Mouse (Mus musculus) heart, embryonic 15.5 days (tissue): ENCODE data around the gene Stx4a. TPM values are rescaled to one million over a fixed set of nuclear protein-coding genes. Genes with fewer than 3 reads are reported as not detected.

Experiments
- ATAC-seq: fragments of 200-750 bp; cut with Nextera tagmentation; replicated peaks from 2 replicates; pipeline ENCODE4 v1.8.0; 2017; ENCODE audit warnings: low read depth, moderate TSS enrichment; ENCODE audit not compliant: insufficient number of reproducible peaks, insufficient read depth, low FRiP score
- H3K27ac ChIP-seq: fragments of 300-500 bp; sonication (generic); 2 replicates; pipeline ENCODE4 v1.5.1; 2015; ENCODE audit warnings: mild to moderate bottlenecking, inconsistent platforms
- H3K27me3 ChIP-seq: fragments of 300-500 bp; sonication (generic); 2 replicates; pipeline ENCODE4 v1.6.1; 2015; ENCODE audit warnings: inconsistent platforms
- H3K36me3 ChIP-seq: fragments of 300-500 bp; sonication (generic); 2 replicates; pipeline ENCODE4 v1.6.1; 2015; ENCODE audit warnings: mild to moderate bottlenecking, inconsistent platforms
- H3K4me1 ChIP-seq: fragments of 300-500 bp; sonication (generic); replicated peaks from 2 replicates; pipeline ENCODE4 v1.6.1; 2015; ENCODE audit warnings: inconsistent platforms
- H3K4me2 ChIP-seq: fragments of 300-500 bp; sonication (generic); 2 replicates; pipeline ENCODE4 v1.6.1; 2015; ENCODE audit warnings: inconsistent platforms, mild to moderate bottlenecking, moderate library complexity
- H3K4me3 ChIP-seq: fragments of 300-500 bp; sonication (generic); 2 replicates; pipeline ENCODE4 v1.5.1; 2015; ENCODE audit warnings: mild to moderate bottlenecking, inconsistent platforms
- H3K9ac ChIP-seq: fragments of 300-500 bp; sonication (generic); 2 replicates; pipeline ENCODE4 v1.6.1; 2015; ENCODE audit warnings: mild to moderate bottlenecking, inconsistent platforms
- H3K9me3 ChIP-seq: fragments of 300-500 bp; sonication (generic); replicated peaks from 2 replicates; pipeline ENCODE4 v1.6.1; 2016; ENCODE audit warnings: inconsistent platforms
- WGBS: fragments of 180-500 bp; shearing (Covaris S2); methylation state at CpG from one replicate; pipeline ENCODE4 v1.1.7; 2015; ENCODE audit warnings: mixed read lengths; 5-methylcytosine and 5-hydroxymethylcytosine counted together
- polyA plus RNA-seq: library from polyadenylated mRNA; unstranded; fragments of >200 nt; fragmentation: Nextera tagmentation; extraction: Ambion mirVana; gene quantifications from 2 replicates; pipeline ENCODE4 v1.2.1, GENCODE M21; 2015

Gene Stx4a
- polyA plus RNA-seq, 1 experiment from 2014 or later: 50.5 TPM

DNA sequence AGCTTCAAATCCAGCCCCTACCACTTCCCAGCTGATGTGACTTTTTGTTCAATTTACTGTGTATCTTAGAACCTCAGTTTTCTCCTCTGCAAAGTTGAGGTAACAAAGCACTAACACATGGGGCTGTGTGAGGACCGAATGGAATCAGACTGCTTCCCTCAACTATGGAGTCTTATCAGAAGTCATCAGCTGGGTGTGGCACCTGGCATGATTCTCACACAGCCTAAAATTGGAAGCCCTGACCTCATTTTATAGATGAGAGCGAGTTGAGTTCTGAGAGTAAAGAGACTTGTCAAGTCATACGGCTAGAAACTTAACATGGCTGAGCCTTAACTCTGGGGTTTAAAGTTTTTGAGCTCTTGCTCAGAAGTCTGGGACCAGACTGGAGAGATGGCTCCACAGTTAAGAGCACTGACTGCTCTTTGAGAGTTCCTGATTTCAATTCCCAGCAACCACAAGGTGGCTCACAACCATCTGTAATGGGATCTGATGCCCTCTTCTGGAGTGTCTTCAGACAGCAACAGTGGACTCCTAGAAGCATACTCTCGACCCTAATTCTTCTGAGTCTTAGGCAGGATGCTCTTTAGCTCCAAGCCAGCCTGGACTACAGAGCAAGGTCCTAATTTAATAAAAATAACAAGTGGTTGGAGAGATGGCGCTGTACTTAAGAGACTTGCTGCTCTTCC is 46.2 kb downstream of the Stx4a start:
- 81% methylated on average over 5 of the region's 5 CpGs for WGBS
- no peak overlapping the region for H3K4me3 ChIP-seq
- no peak for ATAC-seq

DNA sequence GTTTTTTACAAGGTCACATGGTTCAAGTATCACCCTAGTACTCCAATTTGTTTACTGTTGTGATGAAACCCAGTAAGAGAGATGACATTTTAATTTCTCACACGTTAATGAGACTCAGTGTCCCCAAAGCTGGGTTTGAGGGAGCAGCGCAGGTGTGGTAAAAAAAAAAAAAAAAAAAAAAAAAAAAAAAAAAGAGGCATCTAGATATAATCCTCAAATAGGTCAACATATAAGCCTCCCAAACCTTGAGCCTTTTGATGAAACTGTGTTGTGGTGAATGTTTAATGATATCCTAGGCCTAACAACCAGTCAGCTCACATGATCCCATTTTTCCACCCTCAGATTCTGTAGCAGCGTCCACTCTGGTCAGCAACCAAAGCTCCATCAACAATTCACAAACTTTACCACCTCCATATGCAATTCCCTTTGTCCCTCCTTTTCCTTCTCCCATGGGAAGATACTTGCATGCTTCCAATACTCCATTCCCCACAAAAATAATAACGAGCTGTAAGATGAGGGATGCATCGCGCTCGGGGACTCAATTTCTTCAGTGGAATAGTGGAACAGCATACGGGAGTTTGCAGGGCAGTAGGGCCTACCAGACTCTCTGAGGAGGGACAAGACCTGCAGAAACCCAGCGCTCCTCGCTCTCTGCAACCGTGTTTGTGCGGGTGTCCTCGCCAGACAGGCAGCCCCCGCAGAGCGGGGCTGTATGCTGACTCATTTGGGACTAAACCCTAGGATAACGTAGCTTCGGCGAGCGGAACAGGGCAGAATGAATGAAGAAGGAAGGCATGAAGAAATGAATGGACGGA is 50.9 kb downstream of the Stx4a start:
- Histone ChIP-seq H3K4me3 (peak overlapping the region; percentile 88), H3K27ac (peak overlapping the region; percentile 99), H3K9ac (peak overlapping the region; percentile 96), H3K27me3 (no peaks in the 10 kb centered on the region), H3K36me3 (peaks cover 19% of the 10 kb centered on the region), H3K4me1 (peaks cover 25% of the 10 kb centered on the region), H3K9me3 (no peaks in the 10 kb centered on the region), H3K4me2 (peak overlapping the region; percentile 86)
- ATAC-seq: no peak; the same call in 1 of the 2 replicates
- WGBS: 3% methylated on average over 20 of the region's 20 CpGs

More for the DNA sequence above, 46.2 kb downstream of the Stx4a start:
- Histone ChIP-seq H3K4me1 (peaks cover 25% of the 10 kb centered on the region), H3K4me2 (no peak overlapping the region), H3K27me3 (no peaks in the 10 kb centered on the region), H3K27ac (no peak overlapping the region), H3K9ac (no peak overlapping the region), H3K9me3 (no peaks in the 10 kb centered on the region), H3K36me3 (peaks cover 24% of the 10 kb centered on the region)

DNA sequence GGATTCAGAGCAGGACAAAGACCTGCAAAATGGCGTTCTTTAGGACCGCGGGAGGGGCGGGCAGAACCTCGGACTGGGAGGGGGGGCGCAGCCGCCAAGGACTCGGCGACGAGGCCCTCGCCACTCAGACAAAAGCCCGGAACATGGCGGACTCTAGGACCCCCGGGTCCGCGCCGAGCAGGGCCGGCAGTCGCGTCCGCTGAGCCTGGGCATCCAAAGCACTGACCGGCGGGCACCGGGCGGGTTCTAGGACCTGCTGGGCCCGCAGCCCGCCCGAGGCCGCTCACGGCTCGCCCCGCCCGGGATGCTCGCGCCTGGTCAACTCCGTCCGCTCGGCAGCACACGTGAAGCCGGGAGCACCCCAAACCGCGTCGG is 51.5 kb downstream of the Stx4a start:
- peak overlapping the region; percentile 86 for H3K4me2 ChIP-seq
- no peaks in the 10 kb centered on the region for H3K9me3 ChIP-seq
- WGBS: under 1% methylated on average over 43 of the region's 43 CpGs
- peak overlapping the region; percentile 96 for H3K9ac ChIP-seq
- no peaks in the 10 kb centered on the region for H3K27me3 ChIP-seq
- peaks cover 25% of the 10 kb centered on the region for H3K36me3 ChIP-seq
- peak; percentile 95 for ATAC-seq
- peak overlapping the region; percentile 88 for H3K4me3 ChIP-seq
- peak overlapping the region; percentile 99 for H3K27ac ChIP-seq
- peaks cover 25% of the 10 kb centered on the region for H3K4me1 ChIP-seq

DNA sequence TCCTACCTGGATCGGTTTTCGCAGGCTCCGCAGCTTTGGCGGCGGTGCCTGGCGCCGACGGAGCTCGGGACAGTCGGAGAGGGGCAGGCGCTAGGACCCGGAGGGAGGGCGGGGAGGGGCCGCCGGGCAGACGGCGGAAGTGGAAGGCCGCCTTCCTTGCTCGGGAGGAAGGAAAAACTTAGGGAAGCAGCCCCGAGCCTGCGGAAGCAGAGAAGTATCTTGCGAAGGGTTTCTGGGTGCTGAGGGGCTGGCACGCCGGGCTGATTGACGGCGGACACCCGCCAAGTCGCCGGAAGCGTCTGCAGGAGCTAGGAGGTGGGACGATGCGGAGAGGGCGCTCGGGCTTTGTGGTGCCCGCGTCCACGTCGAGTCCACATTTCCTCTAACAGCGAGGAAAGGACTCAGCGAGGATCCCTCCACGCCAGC is 52.0 kb downstream of the Stx4a start, which contains the start of gene Zfp646:
Gene Zfp646, plus strand, starts transcription at position 181 of the 426 bp plus-strand sequence.
- H3K27me3 ChIP-seq: no peaks in the 10 kb centered on the region
- H3K4me2 ChIP-seq: peak within 1 kb of the TSS; percentile 86
- no peaks in the 10 kb centered on the region for H3K9me3 ChIP-seq
- H3K4me3 ChIP-seq: peak within 1 kb of the TSS; percentile 88
- peak within 1 kb of the TSS; percentile 96 for H3K9ac ChIP-seq
- H3K27ac ChIP-seq: peak within 1 kb of the TSS; percentile 99
- under 1% methylated on average over 41 of the region's 41 CpGs for WGBS
- peak; percentile 88 for ATAC-seq
- H3K4me1 ChIP-seq: peaks cover 25% of the 10 kb centered on the region
- H3K36me3 ChIP-seq: peaks cover 30% of the 10 kb centered on the region

DNA sequence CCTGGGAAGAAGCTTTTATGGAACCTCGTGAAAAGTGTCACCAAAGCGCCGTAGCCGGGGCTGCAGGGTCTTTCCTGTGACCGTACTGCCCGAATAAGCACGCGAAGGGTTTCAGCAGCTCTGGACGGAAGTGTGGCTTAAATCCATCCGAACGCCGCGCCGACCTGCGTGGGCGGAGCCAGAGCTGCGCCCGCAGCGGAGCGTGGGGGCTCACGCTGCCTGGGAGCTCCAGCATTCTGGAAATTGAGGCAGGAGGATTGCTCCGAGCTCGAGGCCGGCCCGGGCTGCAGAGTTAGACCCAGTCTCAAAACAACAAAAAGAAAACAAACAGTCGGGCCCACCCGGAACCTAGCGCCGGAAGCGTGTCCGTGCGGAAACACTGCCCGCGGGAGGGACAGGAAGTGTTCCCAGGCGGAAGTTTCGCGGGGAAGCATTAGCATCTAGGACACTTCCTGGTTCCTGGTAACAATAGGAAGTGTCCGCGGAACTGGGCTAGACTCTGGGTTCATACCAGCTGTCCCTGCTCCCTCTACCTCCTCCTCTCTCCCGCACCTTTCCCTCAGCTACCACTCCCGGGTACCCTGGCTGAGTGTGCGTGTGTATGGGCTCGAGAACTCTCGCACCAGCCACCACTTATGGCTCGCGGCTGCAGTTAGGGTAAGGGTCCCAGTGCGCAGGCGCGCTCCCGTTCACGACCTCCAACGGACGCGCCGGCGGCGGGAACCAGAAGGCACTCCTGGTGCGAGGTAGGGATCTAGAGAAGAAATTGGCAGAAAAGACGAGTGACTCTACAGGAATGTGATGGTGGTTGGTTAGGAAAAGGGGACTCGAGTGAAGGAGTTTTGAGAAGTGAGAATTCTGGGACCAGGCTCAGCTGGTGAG is 52.6 kb downstream of the Stx4a start, which contains the start of gene Zfp668:
Gene Zfp668, minus strand, starts transcription at position 362 of the 882 bp plus-strand sequence.
- Histone ChIP-seq H3K27me3 (no peaks in the 10 kb centered on the region), H3K9ac (peak within 1 kb of the TSS; percentile 96), H3K27ac (peak within 1 kb of the TSS; percentile 99), H3K4me2 (peak within 1 kb of the TSS; percentile 86), H3K9me3 (no peaks in the 10 kb centered on the region), H3K4me1 (peaks cover 25% of the 10 kb centered on the region), H3K36me3 (peaks cover 36% of the 10 kb centered on the region), H3K4me3 (peak within 1 kb of the TSS; percentile 88)
- WGBS: under 1% methylated on average over 60 of the region's 60 CpGs
- ATAC-seq: peak; percentile 49

DNA sequence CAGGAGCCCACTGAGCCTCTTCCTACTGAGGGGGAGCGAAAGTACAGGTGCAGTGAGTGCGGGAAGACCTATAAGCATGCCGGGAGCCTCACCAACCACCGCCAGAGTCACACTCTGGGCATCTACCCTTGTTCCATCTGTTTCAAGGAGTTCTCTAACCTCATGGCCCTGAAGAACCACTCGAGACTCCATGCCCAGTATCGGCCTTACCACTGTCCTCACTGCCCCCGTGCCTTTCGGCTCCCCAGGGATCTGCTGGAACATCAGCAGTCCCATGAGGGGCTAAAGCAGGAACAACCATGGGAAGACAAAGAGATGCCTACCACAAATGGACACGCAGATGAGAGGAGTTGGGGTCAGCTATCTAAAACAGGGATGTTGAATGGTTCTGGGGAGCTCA is 55.2 kb downstream of the Stx4a start:
- Histone ChIP-seq H3K4me3 (no peak overlapping the region), H3K36me3 (peaks cover 61% of the 10 kb centered on the region), H3K9me3 (no peaks in the 10 kb centered on the region), H3K9ac (no peak overlapping the region), H3K4me2 (no peak overlapping the region), H3K4me1 (peaks cover 36% of the 10 kb centered on the region), H3K27me3 (no peaks in the 10 kb centered on the region), H3K27ac (no peak overlapping the region)
- ATAC-seq: no peak
- WGBS: 95% methylated on average over 9 of the region's 9 CpGs

DNA sequence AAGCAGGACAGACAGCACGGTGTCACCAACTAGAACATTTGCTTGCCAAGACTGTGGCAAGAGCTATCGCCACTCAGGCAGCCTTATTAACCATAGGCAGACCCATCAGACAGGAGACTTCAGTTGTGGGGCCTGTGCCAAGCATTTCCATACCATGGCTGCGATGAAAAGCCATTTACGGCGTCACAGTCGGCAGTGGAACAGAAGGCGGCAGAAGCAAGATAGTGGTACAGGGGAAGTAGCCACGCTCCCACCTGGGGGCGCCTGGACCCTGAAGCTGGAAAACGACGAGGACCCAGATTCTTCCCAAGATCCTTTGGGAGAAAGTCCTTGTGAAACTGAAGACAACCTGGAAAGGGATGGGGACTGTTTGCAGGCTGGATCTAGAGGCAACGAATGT is 56.3 kb downstream of the Stx4a start:
- H3K4me1 ChIP-seq: peaks cover 35% of the 10 kb centered on the region
- peaks cover 69% of the 10 kb centered on the region for H3K36me3 ChIP-seq
- no peak overlapping the region for H3K4me2 ChIP-seq
- H3K27me3 ChIP-seq: no peaks in the 10 kb centered on the region
- WGBS: 84% methylated on average over 12 of the region's 12 CpGs
- H3K9me3 ChIP-seq: no peaks in the 10 kb centered on the region
- no peak overlapping the region for H3K4me3 ChIP-seq
- no peak overlapping the region for H3K27ac ChIP-seq
- no peak for ATAC-seq
- no peak overlapping the region for H3K9ac ChIP-seq

DNA sequence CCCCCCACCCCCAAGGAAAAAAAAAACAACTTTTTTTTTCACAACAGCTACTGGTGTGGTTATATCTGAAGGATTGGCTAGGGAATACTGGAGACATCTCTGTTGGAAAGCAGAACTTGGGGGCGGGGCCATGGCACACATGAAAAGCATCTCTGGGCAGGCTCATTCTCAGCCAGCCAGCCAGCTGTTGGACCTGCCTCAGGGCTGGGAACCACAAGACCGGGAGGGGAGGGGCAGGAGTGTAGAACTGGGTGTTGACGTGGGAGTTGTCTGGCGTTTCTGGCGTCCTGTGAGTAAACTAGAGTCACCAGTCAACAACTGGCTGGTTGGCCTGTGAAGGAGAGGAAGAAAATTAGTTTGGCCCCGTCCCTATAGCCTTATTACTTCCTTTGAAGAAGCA is 61.9 kb downstream of the Stx4a start:
- Histone ChIP-seq H3K36me3 (peaks cover 71% of the 10 kb centered on the region), H3K27me3 (no peaks in the 10 kb centered on the region), H3K27ac (no peak overlapping the region), H3K4me1 (peaks cover 33% of the 10 kb centered on the region), H3K9ac (no peak overlapping the region), H3K4me3 (no peak overlapping the region), H3K4me2 (no peak overlapping the region), H3K9me3 (no peaks in the 10 kb centered on the region)
- WGBS: 57% methylated on average over 6 of the region's 6 CpGs
- no peak for ATAC-seq

DNA sequence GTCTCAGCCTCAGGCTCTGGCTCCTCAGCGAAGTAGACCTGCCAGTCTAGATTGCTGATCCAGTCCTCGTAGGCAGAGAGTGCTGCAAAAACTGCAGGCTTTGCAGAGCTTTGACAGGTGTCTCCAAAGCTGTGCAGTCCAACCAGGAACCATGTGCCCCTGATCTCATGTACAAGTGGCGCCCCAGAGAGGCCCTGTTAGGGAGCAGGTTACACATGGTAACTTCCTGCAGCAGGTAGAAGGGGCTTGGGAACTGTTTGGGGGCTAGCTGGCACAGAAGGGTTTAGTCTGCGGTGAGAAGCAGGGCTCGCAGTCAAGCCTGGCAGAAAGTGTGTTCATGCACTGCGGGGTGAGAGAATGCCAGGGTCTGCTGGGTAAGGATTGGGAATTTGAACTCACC is 62.5 kb downstream of the Stx4a start:
- no peak overlapping the region for H3K9ac ChIP-seq
- peaks cover 33% of the 10 kb centered on the region for H3K4me1 ChIP-seq
- H3K4me2 ChIP-seq: no peak overlapping the region
- no peaks in the 10 kb centered on the region for H3K9me3 ChIP-seq
- WGBS: 87% methylated on average over 6 of the region's 6 CpGs
- no peak for ATAC-seq
- H3K27ac ChIP-seq: no peak overlapping the region
- H3K27me3 ChIP-seq: no peaks in the 10 kb centered on the region
- H3K36me3 ChIP-seq: peaks cover 65% of the 10 kb centered on the region
- H3K4me3 ChIP-seq: no peak overlapping the region

DNA sequence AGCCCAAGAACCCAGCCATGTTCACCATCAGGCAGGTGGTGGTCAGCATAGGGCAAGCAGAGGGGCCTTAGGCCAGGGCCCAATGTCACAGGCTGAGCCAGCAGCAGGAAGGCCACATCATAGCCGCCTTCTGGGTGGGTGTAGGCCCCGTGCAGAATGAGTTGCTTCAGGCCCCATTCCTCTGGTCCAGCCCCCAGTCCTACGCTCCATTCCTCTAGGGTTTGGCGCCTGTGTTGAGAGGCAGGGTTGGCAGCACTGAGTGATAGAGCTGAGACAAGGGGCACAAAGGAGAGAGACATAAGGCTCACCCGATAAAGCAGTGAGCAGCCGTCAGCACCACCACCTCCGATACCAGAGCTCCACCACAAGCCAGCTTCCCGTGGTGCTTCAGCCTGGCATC is 63.1 kb downstream of the Stx4a start:
- WGBS: 74% methylated on average over 8 of the region's 8 CpGs
- no peak overlapping the region for H3K9ac ChIP-seq
- no peak overlapping the region for H3K4me2 ChIP-seq
- no peaks in the 10 kb centered on the region for H3K27me3 ChIP-seq
- H3K9me3 ChIP-seq: no peaks in the 10 kb centered on the region
- peaks cover 33% of the 10 kb centered on the region for H3K4me1 ChIP-seq
- H3K4me3 ChIP-seq: no peak overlapping the region
- ATAC-seq: no peak
- H3K36me3 ChIP-seq: peaks cover 59% of the 10 kb centered on the region
- H3K27ac ChIP-seq: no peak overlapping the region

DNA sequence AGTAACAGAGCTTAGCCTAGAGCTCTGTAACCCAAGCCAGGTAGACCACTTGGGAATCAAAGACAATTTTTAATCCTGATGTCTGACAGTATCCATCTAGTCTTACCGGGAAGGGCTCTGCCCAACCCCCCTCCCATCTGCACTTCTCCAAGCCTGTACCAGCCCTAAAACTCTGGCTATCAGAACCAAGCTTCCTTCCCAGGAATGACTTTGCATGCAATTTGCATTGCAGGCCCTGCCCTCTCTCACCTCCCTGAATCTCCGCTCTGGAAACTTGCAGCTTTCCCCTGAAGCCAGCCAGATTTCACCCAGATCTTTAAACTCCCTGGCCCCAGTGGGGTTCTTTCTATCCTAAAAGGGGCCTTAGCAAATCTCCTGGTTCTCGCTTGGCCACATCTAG is 63.7 kb downstream of the Stx4a start:
- whole genome bisulfite sequencing: 75% methylated on average over 3 of the region's 3 CpGs
- Histone ChIP-seq H3K4me2 (no peak overlapping the region), H3K9me3 (no peaks in the 10 kb centered on the region), H3K36me3 (peaks cover 53% of the 10 kb centered on the region), H3K9ac (no peak overlapping the region), H3K27ac (no peak overlapping the region), H3K27me3 (no peaks in the 10 kb centered on the region), H3K4me3 (no peak overlapping the region), H3K4me1 (peaks cover 29% of the 10 kb centered on the region)
- ATAC-seq: no peak
